Mouse (Mus musculus) heart, postnatal 10 days (tissue): ENCODE data around the gene Sult2b1. TPM values are rescaled to one million over a fixed set of nuclear protein-coding genes. Genes with fewer than 3 reads are reported as not detected.

Source experiments
- DNase-seq, 2 experiments: peaks; one replicate each; pipeline ENCODE4 v3.0.0; 2021
- intact Hi-C: fragments of 180-260 bp; cut with DNase I; formaldehyde crosslinking; loops from one replicate; pipeline ENCODE4 v1.15.1; 2025
- total RNA-seq, 2 experiments: library from RNA; stranded (reverse); gene quantifications; 2 replicates each; pipeline ENCODE4 v1.2.3; 2021

Sult2b1 gene
- total RNA-seq, result not detected

DNA sequence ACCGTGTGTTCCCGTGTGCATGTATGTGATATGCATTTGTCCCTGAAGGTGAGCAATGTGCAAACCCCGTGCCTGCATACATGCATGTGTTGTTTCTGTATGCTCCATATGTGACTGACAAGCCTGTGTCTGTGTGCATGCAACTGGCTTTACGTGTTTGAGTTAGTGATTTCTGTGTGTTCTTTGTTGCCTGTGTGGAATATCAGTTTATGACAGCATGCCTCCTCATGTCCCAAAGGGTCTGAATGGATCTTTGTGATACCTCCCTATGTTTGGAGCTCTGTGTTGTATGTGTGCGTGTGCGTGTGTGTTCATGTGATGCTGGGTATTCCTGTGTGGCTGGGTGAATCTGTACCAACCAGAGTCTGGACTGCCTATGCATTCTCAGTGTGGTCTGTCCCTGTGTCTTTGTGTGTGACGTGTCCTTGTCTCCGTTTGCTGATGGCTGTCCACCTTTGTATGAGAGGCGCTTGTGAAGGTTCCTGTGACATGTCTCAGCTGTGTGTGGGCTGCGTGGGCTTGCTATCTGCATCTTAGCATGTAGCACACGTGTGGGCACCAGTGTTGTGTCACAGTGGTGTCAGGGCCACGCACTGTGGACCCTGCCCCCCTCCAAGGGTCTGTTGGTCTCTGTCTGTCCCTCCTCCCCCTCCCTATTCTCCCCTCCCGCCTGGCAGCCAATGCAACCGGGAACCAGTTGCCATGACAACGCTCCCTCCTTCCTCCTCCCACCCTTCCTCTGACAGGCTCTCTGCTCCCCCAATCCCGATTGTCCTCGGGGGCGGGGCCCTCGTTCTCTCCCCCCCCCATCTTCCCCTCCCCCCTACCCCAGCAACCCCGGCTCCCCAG is at the start of gene Sult2b1:
Gene Sult2b1 (minus strand): TSS at position 146 of the 849 bp plus-strand sequence.
- DNase-seq, result no peak
- intact Hi-C loops, result no loop called here

DNA sequence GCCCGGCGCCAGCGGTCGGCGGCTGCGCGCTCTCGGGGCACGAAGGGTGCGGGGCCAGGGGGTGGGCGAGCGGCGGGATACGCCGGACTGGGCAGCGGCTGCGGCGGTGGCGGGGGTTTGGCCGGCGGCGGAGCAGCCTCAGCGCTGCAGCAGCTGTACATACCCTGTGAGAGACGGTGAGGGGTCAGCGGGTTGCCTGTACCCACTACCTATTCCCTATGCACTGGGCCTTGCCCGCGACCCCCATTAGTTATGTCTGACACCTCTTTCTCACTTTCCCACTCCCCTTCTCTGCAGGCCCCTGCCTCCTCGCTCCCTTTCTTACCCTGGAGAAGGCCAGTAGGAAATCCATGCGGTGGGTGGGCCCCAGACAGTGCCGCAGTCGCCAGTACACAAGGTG is 49.5 kb upstream of the Sult2b1 start:
- intact Hi-C loops, result no loop called here
- no peak for DNase-seq

DNA sequence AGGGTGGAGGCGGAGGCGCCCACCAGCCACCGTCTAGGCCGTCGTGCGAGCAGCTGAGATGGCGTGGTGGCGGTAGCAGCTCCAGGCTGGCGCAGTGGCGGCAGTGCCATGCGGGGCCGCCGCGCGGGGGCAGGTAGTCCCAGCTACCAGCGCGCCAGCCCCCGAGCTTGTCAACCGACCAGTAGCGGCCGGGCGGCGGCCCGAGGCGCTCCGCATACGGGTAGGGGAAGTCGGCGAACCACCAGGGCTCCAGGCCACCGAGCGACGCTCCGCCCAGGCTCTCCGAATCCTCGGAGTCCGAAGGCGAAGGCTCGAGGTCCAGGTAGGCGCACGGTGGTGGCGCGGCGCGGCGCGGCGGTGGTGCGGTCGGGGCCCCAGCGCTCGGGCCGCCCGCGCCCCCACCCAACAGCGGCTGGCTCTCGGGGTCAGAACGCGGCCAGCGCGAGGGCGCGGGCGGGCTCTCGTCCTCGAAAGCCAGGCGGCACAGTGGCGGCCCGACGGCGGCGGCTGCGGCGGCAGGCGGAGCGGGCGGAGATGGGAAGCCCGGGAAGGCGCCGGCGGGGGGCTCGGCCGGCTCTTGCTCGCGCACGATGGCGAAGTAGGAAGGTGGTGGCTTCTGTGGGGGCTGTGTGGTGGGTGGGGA is 48.8 kb upstream of the Sult2b1 start:
- DNase-seq, result no peak
- intact Hi-C loops, result no loop called here

GRCm38 (mm10) chr7:45832428-45832827 is 48.0 kb upstream of the Sult2b1 start:
- no peak for DNase-seq
- intact Hi-C loops, result no loop called here

DNA sequence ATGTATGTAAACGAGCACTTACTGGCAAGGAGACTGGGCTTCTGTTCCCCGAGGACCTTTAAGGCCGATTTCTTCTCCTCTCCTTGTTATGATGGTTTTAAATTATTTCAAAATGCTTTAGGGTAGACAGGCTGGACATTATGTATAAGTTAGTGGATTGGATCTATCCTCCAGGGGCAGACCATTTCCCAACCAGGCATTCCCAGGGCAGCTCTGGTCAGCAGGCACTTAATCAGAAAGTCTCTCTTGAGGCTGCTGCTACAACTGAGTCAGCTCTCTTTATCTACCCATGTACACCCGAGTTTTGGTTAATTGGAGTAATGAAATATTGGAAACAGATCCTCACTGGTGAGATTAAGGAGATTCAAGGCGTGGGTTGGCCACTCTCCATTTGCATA is 46.7 kb upstream of the Sult2b1 start:
- DNase-seq, result no peak
- intact Hi-C loops, result loop anchor here (2.0 kb wide), 1 partner anchor 34 kb away; no protein-coding TSS in a partner anchor

DNA sequence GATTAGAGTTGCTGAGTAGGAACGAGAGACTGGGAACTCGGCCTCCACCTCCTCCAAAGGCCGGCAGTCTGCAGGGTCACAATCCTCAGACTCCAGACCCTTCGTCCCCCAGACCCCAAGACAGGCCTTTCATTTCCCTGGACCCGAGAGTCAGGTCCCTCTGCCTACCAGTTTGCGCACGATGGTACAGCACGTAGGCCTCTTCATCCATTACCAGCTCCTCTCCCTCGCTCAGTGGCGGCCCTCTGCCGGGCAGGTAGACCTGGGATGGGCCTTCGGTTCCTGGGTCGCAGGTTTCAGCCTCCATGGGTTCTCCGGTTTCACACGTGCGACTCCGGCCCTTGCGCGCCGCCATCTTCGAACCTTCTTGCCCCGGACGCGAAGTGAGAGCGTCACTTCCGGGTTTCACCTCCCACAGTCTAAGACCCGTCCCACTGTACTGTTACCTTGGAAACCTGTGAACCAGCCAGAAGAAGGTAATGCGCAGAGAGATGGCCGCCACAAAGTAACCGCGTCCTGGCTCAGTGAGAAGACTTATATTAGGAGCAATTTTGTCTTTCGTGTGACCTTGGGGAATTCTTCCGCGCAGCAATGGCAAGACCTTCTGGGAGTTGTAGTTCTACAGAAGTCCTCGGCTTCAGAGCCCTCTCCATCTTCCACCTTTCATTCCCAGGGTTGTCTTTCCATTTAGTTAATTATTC is 46.1 kb upstream of the Sult2b1 start, which contains the start of gene Grwd1:
Gene Grwd1 (minus strand): TSS at position 518 of the 701 bp plus-strand sequence.
- intact Hi-C loops, result loop anchor here (2.0 kb wide), 1 partner anchor 34 kb away; no protein-coding TSS in a partner anchor
- peak; percentile 90 to 93 for DNase-seq

DNA sequence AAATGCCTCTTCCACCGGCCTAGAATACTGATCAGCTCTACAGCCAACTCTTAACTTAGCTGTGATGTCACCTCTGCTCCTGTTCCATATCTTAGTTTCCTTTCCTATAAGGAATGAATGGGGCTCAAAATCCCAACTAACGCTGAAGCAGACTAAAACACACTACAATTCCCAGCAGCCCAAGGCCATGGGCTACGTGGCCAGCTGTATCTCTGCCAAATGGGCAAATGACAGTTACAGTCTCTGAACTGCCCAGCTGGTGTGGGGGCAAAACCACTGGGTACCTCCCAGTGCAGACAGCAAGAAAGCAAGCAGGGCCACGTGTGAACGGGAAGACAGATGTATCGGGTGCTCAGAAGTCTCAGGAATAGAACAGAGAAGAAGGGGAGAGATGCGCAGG is 42.2 kb upstream of the Sult2b1 start:
- intact Hi-C loops, result no loop called here
- DNase-seq, result no peak

DNA sequence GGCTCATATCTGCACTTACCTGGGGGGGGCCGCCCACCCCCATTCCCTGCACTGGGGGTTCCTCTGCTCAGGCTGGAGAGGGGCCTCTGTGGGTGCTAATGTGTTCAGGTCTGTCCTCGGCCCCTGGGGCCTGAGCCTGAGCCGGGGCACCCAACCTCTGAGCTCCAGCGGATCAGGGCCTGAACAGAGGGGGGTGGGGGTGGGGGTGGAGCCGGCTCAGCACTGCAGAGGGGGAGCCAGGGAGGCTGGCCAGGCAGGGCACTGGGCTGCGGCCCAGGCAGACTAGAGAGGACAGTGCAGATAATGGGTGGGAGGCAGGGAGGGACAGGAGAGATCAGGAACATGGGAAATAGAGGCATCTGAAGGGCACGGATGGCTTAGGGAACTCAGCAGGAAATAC is 40.1 kb upstream of the Sult2b1 start, which contains the start of gene Kcnj14:
Gene Kcnj14 (minus strand): TSS at position 185 of the 400 bp plus-strand sequence.
- intact Hi-C loops, result no loop called here
- DNase-seq, result no peak

GRCm38 (mm10) chr7:45820913-45821312 is 36.4 kb upstream of the Sult2b1 start:
- no peak for DNase-seq
- intact Hi-C loops, result no loop called here

DNA sequence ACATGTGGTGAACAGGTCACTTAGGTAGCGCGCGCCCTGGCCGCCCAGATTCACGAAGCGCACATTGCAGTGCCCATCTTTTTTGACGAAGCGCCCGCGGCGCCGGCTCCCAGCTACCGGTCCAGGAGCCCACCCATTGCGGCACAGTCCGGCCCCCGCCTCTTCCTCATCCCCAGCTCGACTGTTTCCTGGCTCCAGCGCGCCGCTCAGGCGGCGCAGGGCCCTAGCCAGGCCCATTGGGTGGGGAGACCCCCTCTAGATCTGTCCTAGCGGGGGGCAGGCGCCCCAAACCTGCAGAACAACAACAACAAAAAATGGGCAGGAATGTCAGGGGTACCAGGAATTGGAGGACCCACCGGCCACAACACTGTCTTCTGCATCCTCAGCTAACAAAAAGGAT is 35.4 kb upstream of the Sult2b1 start:
- no peak for DNase-seq

GRCm38 (mm10) chr7:45815984-45816351 is 31.5 kb upstream of the Sult2b1 start:
- intact Hi-C loops, result no loop called here

More for the DNA sequence above, 35.4 kb upstream of the Sult2b1 start:
- intact Hi-C loops, result no loop called here

GRCm38 (mm10) chr7:45815323-45815983 is 31.0 kb upstream of the Sult2b1 start:
- intact Hi-C loops, result no loop called here
- no peak for DNase-seq

More at GRCm38 (mm10) chr7:45815984-45816351, 31.5 kb upstream of the Sult2b1 start:
- DNase-seq, result no peak

DNA sequence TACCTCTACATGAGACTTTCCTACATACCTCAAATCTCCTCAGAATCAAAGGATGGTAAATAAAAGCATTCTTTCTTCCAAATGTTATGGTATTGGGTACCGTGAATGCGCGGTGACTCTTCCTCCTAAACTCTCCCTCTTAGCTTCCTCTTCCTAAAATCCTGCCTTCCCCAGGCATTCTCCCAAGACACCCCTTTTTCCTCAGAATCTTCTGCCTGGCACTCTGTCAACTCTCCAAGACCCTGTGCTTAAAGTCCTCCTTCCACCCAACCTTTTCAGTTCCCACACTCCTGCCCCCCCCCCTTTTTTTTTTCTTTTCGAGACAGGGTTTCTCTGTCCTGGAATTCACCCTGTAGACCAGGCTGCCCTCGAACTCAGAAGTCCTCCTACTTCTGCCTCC is 30.4 kb upstream of the Sult2b1 start:
- DNase-seq, result no peak
- intact Hi-C loops, result no loop called here

- intact Hi-C loops, result no loop called here
- peak; percentile 99 to 100 for DNase-seq
Measured at GRCm38 (mm10) chr7:45813787-45814779, 29.6 kb upstream of the Sult2b1 start, which contains the start of gene Cyth2. Cyth2 (minus strand) TSS chr7:45814581.

DNA sequence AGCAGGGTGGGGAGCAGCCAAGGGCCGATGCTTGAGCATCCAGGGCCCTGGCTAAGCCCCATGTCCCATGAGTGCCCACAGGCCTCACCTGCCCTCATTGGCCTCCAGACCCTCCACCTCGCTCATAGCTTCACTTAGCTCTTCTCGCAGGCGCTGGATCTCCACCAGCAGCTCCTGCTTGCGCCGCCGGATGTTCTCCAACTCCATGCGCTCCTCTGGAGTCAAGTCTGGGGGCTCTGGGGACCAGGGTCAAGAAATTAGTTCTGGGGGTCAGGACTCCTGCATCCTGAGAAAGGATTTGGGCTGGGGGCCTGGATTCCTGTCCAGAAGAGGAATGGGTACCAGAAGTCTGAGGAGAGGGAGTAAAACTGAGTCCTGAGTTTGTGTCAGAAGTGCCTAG is 28.5 kb upstream of the Sult2b1 start:
- no peak for DNase-seq
- intact Hi-C loops, result no loop called here

GRCm38 (mm10) chr7:45809276-45810075 is 25.0 kb upstream of the Sult2b1 start:
- peak in 1 of 2 experiments; percentile 40 for DNase-seq
- intact Hi-C loops, result no loop called here

GRCm38 (mm10) chr7:45808471-45808870 is 24.0 kb upstream of the Sult2b1 start:
- intact Hi-C loops, result no loop called here
- DNase-seq, result no peak

DNA sequence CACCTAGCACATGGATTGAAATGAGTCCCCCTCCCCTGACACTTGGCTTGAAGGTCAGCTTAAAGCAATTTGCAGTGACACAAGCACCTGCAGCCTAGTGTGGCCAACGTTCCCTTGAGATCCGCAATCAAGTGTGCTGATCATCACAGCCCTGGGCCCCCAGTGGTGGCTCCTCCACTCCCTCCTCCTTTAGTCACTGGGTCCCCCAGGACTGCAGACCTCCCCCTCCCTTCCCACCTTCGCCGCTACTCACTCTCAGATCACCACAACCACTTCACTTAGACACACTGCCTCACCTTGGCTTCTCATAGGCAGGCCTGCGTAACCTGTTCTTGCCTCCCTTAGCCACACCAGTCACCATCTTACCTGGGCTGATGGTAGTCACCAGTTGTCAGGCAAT is 21.5 kb upstream of the Sult2b1 start:
- DNase-seq, result no peak
- intact Hi-C loops, result no loop called here

DNA sequence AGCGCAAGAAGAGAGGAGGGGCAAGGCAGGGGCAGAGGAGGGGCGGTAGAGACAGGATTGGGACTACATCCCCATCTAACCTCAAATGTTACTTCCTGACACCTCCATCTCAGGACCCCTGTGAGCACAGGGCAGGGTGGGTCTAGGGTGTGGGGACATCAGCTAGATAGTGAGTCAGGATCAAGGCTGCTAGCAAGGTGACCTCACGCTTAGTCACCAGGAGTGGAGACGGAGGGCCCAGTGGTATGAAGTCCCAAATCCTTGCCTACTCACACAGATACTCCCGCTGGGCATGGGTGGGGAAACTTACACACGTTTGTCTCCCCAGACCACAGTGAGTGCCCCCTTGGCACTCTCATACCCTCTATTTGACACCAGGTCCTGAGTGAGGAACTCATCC is 18.1 kb upstream of the Sult2b1 start:
- DNase-seq, result no peak
- intact Hi-C loops, result no loop called here
